Mouse (Mus musculus): ENCODE results near the gene Pdzrn3. TPM values are rescaled to one million over a fixed set of nuclear protein-coding genes. Genes with fewer than 3 reads are reported as not detected.
A peak's percentile ranks its signal among the peaks of the same experiment; 100 is the strongest.

The Pdzrn3 gene
- polyA plus RNA-seq, 1 experiment from 2014 or later: 22.7 TPM

GRCm38 (mm10) chr6:101234349-101234748 is 143.3 kb downstream of the Pdzrn3 start:
- peak overlapping the region; percentile 17; the same call in 1 of the 2 replicates for H3K27ac ChIP-seq
- no peak overlapping the region for H3K9ac ChIP-seq (replicated peaks)
- peaks cover 39% of the 10 kb centered on the region for H3K4me1 ChIP-seq (replicated peaks)
- H3K27me3 ChIP-seq: no peaks in the 10 kb centered on the region
- H3K9me3 ChIP-seq: no peaks in the 10 kb centered on the region
- no peaks in the 10 kb centered on the region for H3K36me3 ChIP-seq
- no peak overlapping the region for H3K4me3 ChIP-seq (replicated peaks)
- no peak for ATAC-seq
- 22% methylated on average over 10 of the region's 10 CpGs for WGBS
- H3K4me2 ChIP-seq (replicated peaks): no peak overlapping the region

- Histone ChIP-seq H3K36me3 (no peaks in the 10 kb centered on the region), H3K4me3 (replicated peaks) (no peak overlapping the region), H3K27me3 (no peaks in the 10 kb centered on the region), H3K4me2 (replicated peaks) (no peak overlapping the region), H3K9me3 (no peaks in the 10 kb centered on the region), H3K27ac (peak overlapping the region; percentile 27; the same call in 1 of the 2 replicates), H3K4me1 (replicated peaks) (peaks cover 39% of the 10 kb centered on the region), H3K9ac (replicated peaks) (no peak overlapping the region)
- WGBS: 35% methylated on average over 6 of the region's 6 CpGs
- peak; percentile 60 for ATAC-seq
Observed at GRCm38 (mm10) chr6:101233680-101234079, 144.0 kb downstream of the Pdzrn3 start.

GRCm38 (mm10) chr6:101227294-101227855 is 150.3 kb downstream of the Pdzrn3 start:
- no peaks in the 10 kb centered on the region for H3K36me3 ChIP-seq
- WGBS: 20% methylated on average over 8 of the region's 8 CpGs
- ATAC-seq: peak; percentile 55; the same call in 1 of the 2 replicates
- peaks cover 18% of the 10 kb centered on the region for H3K4me1 ChIP-seq (replicated peaks)
- no peak overlapping the region for H3K9ac ChIP-seq (replicated peaks)
- H3K4me3 ChIP-seq (replicated peaks): no peak overlapping the region
- no peaks in the 10 kb centered on the region for H3K27me3 ChIP-seq
- H3K4me2 ChIP-seq (replicated peaks): no peak overlapping the region
- no peaks in the 10 kb centered on the region for H3K9me3 ChIP-seq
- H3K27ac ChIP-seq: peak overlapping the region; percentile 41

GRCm38 (mm10) chr6:101220307-101220706 is 157.4 kb downstream of the Pdzrn3 start:
- Histone ChIP-seq H3K4me2 (replicated peaks) (no peak overlapping the region), H3K4me3 (replicated peaks) (no peak overlapping the region), H3K9me3 (no peaks in the 10 kb centered on the region), H3K27ac (no peak overlapping the region), H3K36me3 (no peaks in the 10 kb centered on the region), H3K4me1 (replicated peaks) (0 out of 2 replicates have a peak, but pooled peaks cover 7% of the 10 kb centered on the region), H3K9ac (replicated peaks) (no peak overlapping the region), H3K27me3 (no peaks in the 10 kb centered on the region)
- WGBS: 75% methylated on average over 3 of the region's 3 CpGs
- ATAC-seq: no peak

GRCm38 (mm10) chr6:101219004-101219403 is 158.7 kb downstream of the Pdzrn3 start:
- Histone ChIP-seq H3K4me2 (replicated peaks) (no peak overlapping the region), H3K4me3 (replicated peaks) (no peak overlapping the region), H3K27ac (no peak overlapping the region), H3K9me3 (no peaks in the 10 kb centered on the region), H3K4me1 (replicated peaks) (0 out of 2 replicates have a peak, but pooled peaks cover 10% of the 10 kb centered on the region), H3K36me3 (no peaks in the 10 kb centered on the region), H3K9ac (replicated peaks) (no peak overlapping the region), H3K27me3 (no peaks in the 10 kb centered on the region)
- 85% methylated on average over 3 of the region's 3 CpGs for WGBS
- ATAC-seq: no peak

- no peaks in the 10 kb centered on the region for H3K36me3 ChIP-seq
- no peak overlapping the region for H3K27ac ChIP-seq
- H3K4me1 ChIP-seq (replicated peaks): 0 out of 2 replicates have a peak, but pooled peaks cover 10% of the 10 kb centered on the region
Observed at GRCm38 (mm10) chr6:101218197-101218596, 159.5 kb downstream of the Pdzrn3 start.

GRCm38 (mm10) chr6:101217756-101218155 is 159.9 kb downstream of the Pdzrn3 start:
- no peak overlapping the region for H3K9ac ChIP-seq (replicated peaks)
- no peak overlapping the region for H3K27ac ChIP-seq
- H3K4me1 ChIP-seq (replicated peaks): peaks cover 15% of the 10 kb centered on the region
- no peak overlapping the region for H3K4me2 ChIP-seq (replicated peaks)
- H3K9me3 ChIP-seq: no peaks in the 10 kb centered on the region
- H3K4me3 ChIP-seq (replicated peaks): no peak overlapping the region
- H3K27me3 ChIP-seq: no peaks in the 10 kb centered on the region
- no peaks in the 10 kb centered on the region for H3K36me3 ChIP-seq
- 76% methylated on average over 6 of the region's 6 CpGs for WGBS
- ATAC-seq: no peak

More at GRCm38 (mm10) chr6:101218197-101218596, 159.5 kb downstream of the Pdzrn3 start:
- Histone ChIP-seq H3K4me2 (replicated peaks) (no peak overlapping the region), H3K9me3 (no peaks in the 10 kb centered on the region), H3K9ac (replicated peaks) (no peak overlapping the region), H3K4me3 (replicated peaks) (no peak overlapping the region), H3K27me3 (no peaks in the 10 kb centered on the region)
- WGBS: 69% methylated on average over 4 of the region's 4 CpGs
- no peak for ATAC-seq

- H3K9ac ChIP-seq (replicated peaks): no peak overlapping the region
- ATAC-seq: no peak
Observed at GRCm38 (mm10) chr6:101215436-101215791, 162.3 kb downstream of the Pdzrn3 start.

GRCm38 (mm10) chr6:101214734-101215435 is 162.8 kb downstream of the Pdzrn3 start:
- Histone ChIP-seq H3K4me2 (replicated peaks) (no peak overlapping the region), H3K36me3 (no peaks in the 10 kb centered on the region), H3K9ac (replicated peaks) (no peak overlapping the region), H3K9me3 (no peaks in the 10 kb centered on the region), H3K4me3 (replicated peaks) (no peak overlapping the region), H3K27ac (no peak overlapping the region), H3K4me1 (replicated peaks) (peaks cover 25% of the 10 kb centered on the region), H3K27me3 (no peaks in the 10 kb centered on the region)
- no peak for ATAC-seq
- 88% methylated on average over 8 of the region's 8 CpGs for WGBS

More at GRCm38 (mm10) chr6:101215436-101215791, 162.3 kb downstream of the Pdzrn3 start:
- Histone ChIP-seq H3K4me3 (replicated peaks) (no peak overlapping the region), H3K9me3 (no peaks in the 10 kb centered on the region), H3K27me3 (no peaks in the 10 kb centered on the region), H3K4me1 (replicated peaks) (peaks cover 25% of the 10 kb centered on the region), H3K36me3 (no peaks in the 10 kb centered on the region), H3K4me2 (replicated peaks) (no peak overlapping the region), H3K27ac (0 out of 2 replicates have a peak overlapping the region, but pooled peaks have one; percentile 4)
- 68% methylated on average over 16 of the region's 16 CpGs for WGBS

GRCm38 (mm10) chr6:101213066-101213465 is 164.6 kb downstream of the Pdzrn3 start:
- Histone ChIP-seq H3K9me3 (no peaks in the 10 kb centered on the region), H3K27me3 (no peaks in the 10 kb centered on the region), H3K27ac (no peak overlapping the region), H3K9ac (replicated peaks) (no peak overlapping the region), H3K4me3 (replicated peaks) (no peak overlapping the region), H3K4me2 (replicated peaks) (no peak overlapping the region), H3K36me3 (no peaks in the 10 kb centered on the region), H3K4me1 (replicated peaks) (peaks cover 25% of the 10 kb centered on the region)
- peak; percentile 59 for ATAC-seq
- 60% methylated on average over 5 of the region's 5 CpGs for WGBS

GRCm38 (mm10) chr6:101212086-101212485 is 165.6 kb downstream of the Pdzrn3 start:
- H3K36me3 ChIP-seq: no peaks in the 10 kb centered on the region
- no peak overlapping the region for H3K9ac ChIP-seq (replicated peaks)
- no peak for ATAC-seq
- 0 out of 2 replicates have a peak overlapping the region, but pooled peaks have one; percentile 4 for H3K27ac ChIP-seq
- no peaks in the 10 kb centered on the region for H3K27me3 ChIP-seq
- H3K4me2 ChIP-seq (replicated peaks): no peak overlapping the region
- H3K9me3 ChIP-seq: no peaks in the 10 kb centered on the region
- no peak overlapping the region for H3K4me3 ChIP-seq (replicated peaks)
- H3K4me1 ChIP-seq (replicated peaks): peaks cover 25% of the 10 kb centered on the region
- 92% methylated on average over 6 of the region's 6 CpGs for whole genome bisulfite sequencing

GRCm38 (mm10) chr6:101211361-101211841 is 166.3 kb downstream of the Pdzrn3 start:
- peaks cover 23% of the 10 kb centered on the region for H3K4me1 ChIP-seq (replicated peaks)
- no peak overlapping the region for H3K4me2 ChIP-seq (replicated peaks)
- no peaks in the 10 kb centered on the region for H3K27me3 ChIP-seq
- H3K9me3 ChIP-seq: no peaks in the 10 kb centered on the region
- H3K9ac ChIP-seq (replicated peaks): no peak overlapping the region
- peak; percentile 56 for ATAC-seq
- H3K36me3 ChIP-seq: no peaks in the 10 kb centered on the region
- 78% methylated on average over 8 of the region's 8 CpGs for WGBS
- no peak overlapping the region for H3K27ac ChIP-seq
- H3K4me3 ChIP-seq (replicated peaks): no peak overlapping the region

Data from midbrain, embryonic 13.5 days (tissue).